Mouse (Mus musculus): ENCODE results near the gene Cacng6.
"Not testable (repeated sequence)": the region's sequence is repeated elsewhere in the genome, so short reads cannot be mapped to it uniquely, and the experiment has no call there.

The Cacng6 gene

DNA sequence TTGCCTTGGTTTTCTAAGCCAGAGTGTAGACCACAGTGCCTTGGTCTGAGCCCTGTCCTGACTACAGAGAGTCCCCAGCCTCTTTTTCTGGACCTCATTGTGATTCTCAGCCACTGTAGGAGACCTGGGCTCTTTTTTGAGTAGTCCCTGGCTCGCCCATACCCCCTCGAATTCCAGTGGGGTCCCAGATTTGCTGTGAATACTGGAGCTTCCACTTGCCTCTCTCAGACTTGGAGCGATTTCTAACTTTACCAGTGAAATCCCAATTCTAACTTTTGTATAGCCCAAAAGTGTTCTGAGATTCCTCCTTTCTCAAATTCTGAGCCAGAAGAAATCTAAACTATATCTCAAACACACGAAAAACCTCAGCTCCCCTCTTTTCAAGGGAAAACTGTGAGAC lies at the start of gene Cacng6:
Gene Cacng6 (plus strand): TSS at position 301 of the 400 bp plus-strand sequence.
- no peak for DNase-seq (ENCODE audit: low read depth)

DNA sequence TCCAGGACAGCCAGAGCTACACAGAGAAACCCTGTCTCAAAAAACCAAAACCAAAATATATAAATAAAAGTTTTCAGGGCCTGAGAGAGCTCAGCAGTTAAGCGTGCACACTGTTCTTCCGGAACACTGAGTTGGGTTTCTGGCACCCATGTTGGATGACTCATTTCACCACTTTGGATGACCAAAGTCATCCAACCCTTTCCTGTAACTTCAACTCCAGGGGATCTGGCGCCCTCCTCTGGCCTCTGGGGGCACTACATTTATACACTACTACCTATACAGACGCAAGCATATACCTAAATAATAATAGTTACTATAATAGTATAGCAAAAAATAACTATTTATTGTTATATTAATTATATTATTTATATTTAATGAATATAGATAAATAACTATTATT lies 47.2 kb upstream of the Cacng6 start:
- peak; percentile 93 for DNase-seq (ENCODE audit: low read depth)

DNA sequence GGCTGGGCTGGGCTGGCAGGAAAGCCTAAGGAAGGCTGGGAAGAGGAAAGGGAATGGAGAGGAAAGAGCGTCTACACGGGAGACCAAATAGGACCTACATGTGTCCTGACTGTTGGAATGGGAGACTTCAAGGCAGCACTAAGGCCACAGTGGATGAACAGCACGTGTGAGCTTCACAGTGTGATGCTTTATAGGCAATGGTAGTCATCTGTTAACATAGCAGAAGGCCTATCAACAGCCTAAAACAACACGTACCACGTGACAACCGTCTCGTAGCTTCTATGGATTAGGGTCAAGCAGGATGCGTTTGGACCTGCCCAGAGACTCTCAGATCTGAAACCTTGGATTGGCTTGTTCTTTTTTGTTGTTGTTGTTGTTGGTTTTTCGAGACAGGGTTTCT lies 41.9 kb upstream of the Cacng6 start:
- no peak for DNase-seq (ENCODE audit: low read depth)

DNA sequence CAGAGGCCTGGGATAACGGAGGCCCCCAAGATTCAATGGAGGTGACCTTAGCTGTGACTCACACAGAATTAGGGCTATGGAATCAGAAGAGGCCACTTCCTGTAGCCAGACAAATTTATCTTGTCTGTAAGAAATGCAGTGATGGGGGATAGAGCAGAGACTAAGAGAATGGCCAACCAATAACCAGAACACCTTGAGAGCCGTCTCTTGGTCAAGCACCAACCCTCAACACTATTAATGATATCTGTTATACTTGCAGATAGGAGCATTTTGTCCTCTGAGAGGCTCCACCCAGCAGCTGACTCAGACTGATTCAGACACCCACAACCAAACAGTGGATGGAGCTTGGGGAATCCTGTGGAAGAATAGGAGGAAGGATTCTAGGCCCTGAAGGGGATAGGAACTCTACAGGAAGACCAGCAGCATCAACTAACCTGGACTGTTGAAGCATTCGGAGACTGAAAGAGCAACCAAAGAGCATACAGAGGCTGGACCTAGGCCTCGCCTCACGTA lies 39.1 kb upstream of the Cacng6 start:
- DNase-seq (ENCODE audit: low read depth) = no peak

DNA sequence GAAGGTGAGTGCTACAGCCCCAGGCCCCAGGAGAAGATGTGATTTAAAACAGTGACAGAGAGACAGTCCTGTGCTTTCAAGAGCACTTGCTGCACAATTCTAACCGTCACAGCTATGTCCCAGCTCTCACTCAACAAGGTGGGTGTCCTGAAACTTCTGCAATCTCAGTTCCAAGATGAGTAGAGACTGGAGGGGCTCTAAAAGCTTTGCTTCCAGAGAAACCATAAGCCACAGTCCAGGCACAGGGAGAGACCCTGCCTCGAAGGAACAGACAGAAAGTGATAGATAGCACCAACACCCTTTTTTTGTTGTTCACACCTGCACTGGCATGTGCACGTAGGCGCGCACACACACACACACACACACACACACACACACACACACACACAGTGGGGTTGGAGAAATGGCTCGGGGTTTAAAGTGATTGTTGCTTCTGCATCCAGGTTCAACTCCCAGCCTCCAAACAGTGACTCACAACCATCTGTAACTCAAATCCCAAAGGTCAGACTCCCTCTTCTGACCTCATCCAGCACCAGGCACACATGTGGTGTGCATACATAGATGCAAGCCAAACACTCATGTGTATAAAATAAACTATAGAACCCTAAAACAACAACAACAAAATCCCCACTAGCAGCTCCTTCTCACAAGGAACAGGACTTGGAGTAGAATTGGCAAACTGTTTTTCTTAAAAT lies 37.8 kb upstream of the Cacng6 start:
- no peak for DNase-seq (ENCODE audit: low read depth)

DNA sequence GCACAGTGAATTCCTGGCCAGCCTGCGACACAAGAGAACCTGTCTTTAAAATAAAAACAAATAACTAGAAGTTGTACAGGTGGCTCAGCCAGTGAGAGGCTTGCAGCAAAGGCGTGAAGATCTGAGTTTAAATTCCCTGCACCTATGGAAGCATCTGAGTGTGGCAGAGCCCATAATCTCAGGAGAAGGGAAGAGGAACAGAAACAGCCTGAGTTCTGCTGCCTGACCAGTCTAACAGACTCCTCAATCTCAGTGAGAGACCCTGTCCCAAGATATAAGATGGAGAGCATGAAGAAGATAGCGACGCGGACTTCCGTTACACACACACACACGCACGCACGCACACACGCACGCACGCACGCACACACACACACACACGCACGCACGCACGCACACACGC lies 36.2 kb upstream of the Cacng6 start:
- no peak for DNase-seq (ENCODE audit: low read depth)

DNA sequence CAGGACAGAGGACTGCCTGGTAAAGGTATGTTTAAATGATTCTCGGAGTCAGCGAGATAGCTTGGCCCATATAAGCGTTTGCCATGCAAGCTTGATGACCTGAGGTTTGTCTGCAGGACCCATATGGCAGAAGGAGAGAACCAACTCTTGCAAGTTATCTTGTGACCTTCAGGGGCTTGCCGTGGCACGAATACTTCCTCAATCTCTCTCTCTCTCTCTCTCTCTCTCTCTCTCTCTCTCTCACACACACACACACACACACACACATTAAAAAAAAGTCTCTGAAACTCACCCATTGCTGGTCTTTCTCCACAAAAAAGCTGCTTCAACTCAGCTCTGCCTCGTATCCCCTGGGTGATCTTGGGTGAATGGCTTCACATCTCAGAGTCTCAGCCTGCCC lies 35.1 kb upstream of the Cacng6 start:
- DNase-seq (ENCODE audit: low read depth) = peak; percentile 43

DNA sequence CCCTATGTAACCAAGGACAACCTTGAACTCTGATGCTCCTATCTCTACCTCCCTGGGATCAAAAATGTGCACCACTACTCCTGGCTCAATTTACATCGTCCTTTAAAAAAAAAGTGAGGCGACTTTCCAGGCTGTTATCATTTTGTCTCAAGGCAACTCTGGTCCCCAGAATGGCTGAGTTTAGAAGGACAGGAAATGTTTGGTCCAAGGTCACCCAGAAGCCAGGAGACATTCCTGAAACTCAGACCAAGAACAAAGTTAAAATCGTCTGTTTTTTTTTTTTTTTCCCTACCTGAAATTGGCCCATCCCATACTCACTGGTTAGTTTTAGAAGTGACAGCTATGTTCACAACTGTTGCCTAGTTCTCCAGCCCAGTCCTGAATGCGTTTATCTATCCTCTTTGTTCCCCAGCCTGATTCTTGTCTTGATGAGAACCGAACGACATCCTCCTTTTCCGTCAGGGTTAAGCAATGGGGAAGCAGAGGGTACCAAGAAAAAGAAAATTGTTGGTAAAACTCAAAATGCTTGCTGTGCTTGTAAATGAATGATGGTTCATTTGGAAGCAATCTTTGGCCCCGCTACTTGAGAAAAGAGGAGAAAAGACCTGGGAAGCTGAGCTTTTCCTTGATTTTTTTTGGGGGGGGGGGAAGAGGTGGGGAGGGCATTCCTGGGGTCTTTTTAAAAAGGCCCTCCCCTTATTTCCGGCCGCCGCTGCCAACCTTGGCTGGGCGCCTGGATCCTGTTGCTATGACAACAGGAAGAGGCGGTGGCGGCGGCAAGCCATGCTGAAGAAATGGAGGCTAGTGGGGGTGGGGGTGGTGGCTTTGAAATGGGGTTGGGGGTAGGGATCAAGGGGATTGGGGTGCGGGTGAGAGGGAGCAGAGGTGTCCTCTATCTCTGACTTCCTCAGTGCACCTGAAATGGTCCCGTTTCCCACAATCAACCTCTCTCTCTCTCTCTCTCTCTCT lies 34.3 kb upstream of the Cacng6 start:
- peak; percentile 75 for DNase-seq (ENCODE audit: low read depth)

DNA sequence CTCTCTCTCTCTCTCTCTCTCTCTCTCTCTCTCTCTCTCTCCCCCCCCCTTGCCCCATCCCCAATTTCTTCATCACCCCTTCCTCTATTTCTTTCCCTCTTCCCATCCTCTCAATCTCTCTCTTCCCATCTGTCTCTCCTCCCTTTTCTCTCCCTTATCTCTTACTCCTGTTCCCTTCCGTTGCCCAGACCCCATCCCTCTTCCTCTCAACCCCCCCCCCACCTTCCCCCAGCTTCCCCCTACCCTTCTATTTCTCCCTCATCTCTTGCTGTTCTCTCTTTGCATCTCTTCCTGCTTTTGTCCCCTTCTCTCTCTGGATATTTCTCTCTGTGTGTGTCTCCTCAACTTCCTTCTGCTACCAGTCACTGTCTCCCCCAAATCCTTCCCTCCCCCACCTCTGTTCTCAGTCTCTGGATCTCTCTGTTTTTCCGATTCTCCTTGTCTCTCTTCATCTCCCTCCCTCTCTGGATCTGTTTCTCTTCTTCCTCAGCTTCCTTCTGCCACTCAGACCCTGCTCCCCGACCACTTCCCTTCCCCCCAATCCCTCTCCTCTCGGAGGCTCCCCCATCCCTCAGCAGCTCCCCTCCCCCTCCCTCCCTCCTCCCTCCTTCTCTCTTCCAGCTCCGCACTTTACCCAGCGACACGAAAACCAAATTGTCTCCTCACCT lies 33.4 kb upstream of the Cacng6 start, which contains the start of gene Cacng8:
Gene Cacng8 (plus strand): TSS at position 271 of the 668 bp plus-strand sequence.
- DNase-seq (ENCODE audit: low read depth) = no peak

DNA sequence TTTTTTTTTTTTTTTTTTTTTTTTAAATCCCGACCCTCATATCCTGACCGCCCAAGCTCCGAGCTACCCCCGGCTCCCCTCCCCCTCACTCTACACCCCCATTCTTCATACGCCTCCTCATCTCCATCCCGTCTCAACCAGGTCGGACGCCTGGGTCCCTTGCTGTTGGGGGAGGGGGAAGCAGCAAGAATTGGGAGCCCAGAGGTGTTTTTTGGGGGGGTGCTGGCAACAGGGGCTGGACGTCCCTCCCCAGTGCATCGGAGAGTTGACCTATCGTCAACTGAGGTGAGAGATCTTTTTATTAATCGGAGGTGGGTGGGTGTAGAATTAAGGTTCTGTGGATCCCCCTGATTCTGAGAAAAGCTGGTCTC lies 32.9 kb upstream of the Cacng6 start:
- no peak for DNase-seq (ENCODE audit: low read depth)

DNA sequence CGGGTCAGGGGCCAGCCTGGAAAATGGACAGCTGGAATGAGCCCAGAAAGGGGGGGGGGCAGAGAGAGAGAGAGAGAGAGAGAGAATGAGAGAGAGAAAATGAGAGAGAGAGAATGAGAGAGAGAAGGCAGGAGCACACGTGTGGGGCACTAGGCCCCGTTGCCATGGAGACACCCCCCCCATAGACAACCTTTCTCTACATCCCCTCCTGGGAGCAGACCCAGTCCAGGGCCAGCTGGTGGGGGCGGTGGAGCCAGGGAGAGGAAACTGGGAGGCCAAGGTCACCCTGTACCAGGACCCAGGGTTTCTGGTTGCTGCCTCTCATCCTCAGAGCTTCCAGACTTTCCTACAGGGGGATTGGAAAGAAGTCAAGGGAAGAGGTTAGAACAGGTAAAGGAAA lies 32.2 kb upstream of the Cacng6 start:
- no peak for DNase-seq (ENCODE audit: low read depth)

DNA sequence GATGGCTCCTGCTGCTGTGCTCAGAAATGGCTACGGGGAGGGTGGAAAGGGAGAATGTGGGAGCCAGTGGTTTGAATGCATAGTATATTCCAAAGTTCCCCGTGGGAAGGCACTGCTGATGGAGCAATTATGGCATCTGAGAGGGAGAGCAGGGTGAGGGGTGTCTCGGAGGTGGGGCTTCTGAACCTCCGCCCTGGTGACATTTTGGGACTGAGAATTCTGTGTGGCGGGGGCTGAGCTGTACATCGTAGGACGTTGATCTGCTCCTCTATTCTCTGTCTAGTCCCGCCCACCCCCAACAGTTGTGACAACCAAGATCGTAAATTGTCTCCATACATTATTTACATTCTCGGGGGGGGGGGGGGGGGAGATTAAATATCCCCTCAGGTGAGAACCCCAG lies 26.6 kb upstream of the Cacng6 start:
- DNase-seq (ENCODE audit: low read depth) = no peak

DNA sequence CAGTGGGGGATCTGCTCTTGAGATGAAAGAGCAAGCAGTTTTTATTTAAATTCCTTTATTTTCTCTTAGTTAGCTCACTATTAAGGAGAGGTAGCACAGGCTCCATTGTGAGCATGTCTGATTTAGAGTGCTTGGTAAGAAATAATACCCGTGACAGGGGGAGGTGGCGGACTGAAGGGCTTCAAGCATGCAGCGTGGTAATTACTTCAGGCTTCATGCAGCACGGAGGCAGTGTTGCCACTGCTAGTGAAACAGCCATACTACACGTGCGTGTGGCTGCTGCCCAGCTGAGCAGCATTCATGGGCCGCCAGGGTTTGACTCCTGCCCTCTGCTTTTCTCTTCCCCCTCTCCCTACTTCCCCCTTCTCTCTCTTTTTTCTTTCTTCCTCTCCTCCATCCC lies 26.2 kb upstream of the Cacng6 start:
- no peak for DNase-seq (ENCODE audit: low read depth)

DNA sequence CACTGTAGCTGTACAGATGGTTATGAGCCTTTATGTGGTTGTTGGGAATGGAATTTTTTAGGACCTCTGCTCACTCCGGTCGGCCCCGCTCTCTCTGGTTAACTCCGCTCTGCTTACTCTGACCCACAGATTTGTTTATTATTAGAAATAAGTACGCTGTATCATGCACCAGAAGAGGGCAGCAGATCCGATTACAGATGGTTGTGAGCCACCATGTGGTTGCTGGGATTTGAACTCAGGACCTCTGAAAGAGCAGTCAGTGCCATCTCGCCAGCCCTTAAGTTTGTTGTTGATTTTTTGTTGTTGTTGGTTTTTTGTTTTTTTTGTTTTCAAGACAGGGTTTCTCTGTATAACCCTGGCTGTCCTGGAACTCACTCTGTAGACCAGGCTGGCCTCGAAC lies 25.6 kb upstream of the Cacng6 start:
- DNase-seq (ENCODE audit: low read depth) = not testable (repeated sequence)

DNA sequence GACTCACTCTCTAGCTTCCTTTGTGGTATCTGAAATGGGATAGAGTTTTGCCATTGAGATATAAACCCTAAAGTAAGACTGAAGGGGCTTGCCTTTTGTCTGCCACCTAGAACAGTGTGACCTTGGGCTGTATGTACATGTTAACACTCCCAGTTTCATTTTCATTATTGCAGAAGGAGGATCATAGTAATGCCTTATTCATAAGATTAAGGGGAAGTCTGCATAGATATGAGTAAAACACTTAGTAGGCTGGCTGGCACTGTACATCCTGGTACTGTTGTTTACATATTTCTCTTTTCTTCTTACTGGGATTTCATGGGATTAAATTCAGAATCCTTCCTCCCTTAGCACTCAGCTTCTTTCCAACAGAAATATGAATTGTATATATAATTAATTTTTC lies 24.1 kb upstream of the Cacng6 start:
- no peak for DNase-seq (ENCODE audit: low read depth)

DNA sequence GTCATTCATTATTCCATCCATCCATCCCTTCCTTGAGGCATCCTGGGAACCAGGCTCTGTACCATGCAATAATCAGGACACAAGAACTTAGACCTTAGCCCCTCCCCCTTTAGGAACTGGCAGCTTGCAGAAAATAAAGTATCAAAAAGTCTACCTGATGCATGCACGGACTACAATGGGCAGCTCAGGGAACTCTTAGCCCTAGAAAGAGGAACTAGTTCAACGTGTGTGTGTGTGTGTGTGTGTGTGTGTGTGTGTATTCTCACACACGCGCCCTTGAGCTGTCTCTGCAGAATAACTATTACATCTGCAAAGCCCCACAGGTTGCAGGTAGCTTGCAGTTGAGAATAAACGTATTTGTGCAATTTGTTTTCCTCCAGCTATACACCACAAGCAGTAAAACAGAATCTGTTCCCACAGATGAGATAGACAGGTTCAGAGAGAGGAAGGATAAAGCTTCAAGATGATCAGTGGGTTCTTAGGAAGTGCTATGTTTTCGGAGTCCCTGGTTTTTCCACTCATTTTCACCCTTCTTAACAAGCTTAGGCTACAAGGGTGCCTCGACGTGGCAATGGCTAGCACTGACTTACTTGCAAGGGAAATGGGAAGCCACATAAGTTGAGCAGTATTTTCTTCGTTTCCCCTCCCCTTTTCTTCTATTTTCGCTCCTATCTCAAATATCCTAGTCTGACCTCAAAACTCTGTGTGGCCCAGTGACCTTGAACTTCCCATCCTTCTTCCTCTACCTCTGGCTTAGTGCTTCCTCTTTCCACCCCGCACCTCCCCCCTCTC lies 14.1 kb upstream of the Cacng6 start:
- DNase-seq (ENCODE audit: low read depth) = peak; percentile 79

DNA sequence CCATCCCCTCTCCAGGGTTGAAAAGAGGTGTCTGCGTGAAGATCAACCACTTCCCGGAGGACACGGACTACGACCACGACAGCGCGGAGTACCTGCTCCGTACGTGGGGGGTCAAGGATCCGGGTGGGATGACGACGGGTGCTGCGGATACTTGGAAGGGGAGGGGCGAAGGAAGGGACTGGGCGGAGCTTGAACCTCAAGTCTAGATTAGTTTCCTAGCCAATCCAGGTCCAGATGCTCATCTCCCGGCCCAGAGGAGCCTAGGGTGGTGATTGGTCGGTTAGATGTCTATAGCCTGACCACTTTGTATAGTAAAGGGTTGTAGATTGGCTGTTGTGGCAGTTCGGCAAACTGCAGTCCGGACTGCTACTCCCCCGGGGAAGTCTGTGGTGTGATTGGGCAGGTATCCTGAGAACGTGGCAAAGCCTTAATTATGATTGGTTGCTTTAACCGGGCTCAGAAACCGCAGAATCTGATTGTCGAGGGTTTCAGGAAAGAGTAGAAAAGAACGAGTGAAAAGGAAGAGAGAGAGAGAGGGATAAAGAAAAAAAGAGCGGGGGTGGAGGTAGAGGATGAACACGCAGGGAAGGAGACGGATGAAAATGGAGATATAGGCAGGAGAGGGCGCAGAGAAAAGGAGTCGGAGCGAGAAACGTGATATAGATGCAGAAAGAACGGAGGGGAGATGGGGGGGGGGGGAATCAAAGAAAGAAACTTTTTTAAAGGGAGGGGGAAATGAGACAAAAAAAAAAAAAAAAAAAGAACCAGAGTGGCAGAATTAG lies 12.6 kb upstream of the Cacng6 start:
- DNase-seq (ENCODE audit: low read depth) = peak; percentile 97

DNA sequence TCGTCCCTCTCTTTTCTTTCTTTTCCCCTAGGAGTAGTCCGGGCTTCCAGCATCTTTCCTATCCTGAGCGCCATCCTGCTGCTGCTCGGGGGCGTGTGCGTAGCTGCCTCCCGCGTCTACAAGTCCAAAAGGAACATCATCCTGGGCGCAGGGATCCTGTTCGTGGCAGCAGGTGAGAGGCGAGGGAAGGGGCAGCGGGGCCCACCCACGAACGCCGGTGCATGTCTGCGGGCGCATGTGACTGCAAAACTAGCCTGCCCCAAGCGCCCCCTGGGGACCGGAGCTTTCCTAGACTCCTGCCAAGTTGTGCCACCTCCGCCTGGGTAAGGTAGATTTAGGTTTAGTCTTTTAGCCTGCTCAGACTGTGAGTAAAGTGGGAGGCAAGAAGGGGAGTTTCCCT lies 12.0 kb upstream of the Cacng6 start:
- DNase-seq (ENCODE audit: low read depth) = peak; percentile 68

DNA sequence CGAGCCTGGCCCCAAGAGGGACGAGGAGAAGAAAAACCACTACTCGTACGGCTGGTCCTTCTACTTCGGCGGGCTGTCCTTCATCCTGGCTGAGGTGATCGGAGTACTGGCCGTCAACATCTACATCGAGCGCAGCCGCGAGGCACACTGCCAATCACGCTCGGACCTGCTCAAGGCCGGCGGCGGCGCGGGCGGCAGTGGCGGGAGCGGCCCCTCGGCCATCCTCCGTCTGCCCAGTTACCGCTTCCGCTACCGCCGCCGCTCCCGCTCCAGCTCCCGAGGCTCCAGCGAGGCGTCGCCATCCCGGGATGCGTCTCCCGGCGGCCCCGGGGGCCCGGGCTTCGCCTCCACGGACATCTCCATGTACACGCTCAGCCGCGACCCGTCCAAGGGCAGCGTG lies 9.1 kb upstream of the Cacng6 start:
- no peak for DNase-seq (ENCODE audit: low read depth)

DNA sequence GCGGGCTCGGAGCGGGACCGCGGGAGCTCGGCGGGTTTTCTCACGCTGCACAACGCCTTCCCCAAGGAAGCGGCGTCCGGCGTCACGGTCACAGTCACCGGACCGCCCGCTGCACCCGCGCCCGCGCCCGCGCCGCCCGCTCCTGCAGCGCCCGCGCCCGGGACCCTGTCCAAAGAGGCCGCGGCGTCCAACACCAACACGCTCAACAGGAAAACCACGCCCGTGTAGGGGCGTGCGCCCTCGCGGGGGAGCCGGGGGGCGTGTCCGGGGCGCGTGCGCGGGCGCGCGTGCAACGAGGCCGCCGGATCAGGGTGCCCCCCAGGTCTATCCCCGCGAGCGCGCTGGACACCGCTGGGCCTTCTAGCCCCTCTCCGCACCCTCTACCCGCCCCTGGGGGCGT lies 8.6 kb upstream of the Cacng6 start:
- no peak for DNase-seq (ENCODE audit: low read depth)

DNA sequence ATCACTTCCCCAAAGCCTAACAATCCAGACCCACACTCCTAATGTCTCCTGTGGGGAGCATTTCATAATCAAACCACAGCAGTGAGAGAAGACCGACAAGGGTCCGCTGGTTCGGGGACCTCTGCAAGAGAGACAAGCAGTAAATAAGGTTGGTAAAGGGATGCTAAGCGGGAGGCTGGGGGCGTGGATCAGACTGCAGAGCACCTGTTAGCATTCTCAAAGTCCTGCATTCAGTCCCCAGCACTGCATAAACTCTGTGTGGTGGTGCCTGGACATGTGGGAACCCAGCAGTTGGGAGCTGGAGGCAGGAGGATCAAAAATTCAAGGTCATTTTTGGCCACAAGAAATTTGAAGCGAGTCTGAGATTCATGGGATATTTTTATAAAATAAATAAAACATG lies 4.1 kb upstream of the Cacng6 start:
- no peak for DNase-seq (ENCODE audit: low read depth)

Data from 416B (cell line).